Mouse (Mus musculus) yolk sac, embryonic 10.5 days (tissue): ENCODE results near the gene Fgr.
A peak's percentile ranks its signal among the peaks of the same experiment; 100 is the strongest.
"Not testable (repeated sequence)": the region's sequence is repeated elsewhere in the genome, so short reads cannot be mapped to it uniquely, and the experiment has no call there.

Experiments
- DNase-seq: peaks from one replicate; pipeline ENCODE4 v3.0.0-alpha.2; 2017; ENCODE audit warnings: low spot score

Fgr gene

DNA sequence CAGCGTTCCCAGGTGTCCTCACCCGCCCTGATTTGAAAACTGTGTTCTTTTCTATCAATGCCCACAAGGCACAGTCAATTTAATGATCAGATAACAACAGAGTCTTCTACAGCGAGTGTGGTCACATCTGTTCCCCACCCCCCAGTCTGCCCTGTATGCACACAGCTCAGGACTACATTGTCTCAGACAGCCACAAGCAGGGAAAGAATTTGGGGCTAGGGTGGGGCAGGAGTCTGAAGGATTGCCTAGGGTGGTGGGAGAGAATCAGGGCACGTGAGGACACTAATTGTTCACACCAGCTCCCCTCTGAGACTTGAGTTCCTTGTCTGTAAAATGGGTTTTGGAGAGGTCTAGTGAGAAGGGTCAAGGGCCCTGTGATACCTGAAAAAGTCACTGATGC is 19.7 kb downstream of the Fgr start:
- DNase-seq: no peak

DNA sequence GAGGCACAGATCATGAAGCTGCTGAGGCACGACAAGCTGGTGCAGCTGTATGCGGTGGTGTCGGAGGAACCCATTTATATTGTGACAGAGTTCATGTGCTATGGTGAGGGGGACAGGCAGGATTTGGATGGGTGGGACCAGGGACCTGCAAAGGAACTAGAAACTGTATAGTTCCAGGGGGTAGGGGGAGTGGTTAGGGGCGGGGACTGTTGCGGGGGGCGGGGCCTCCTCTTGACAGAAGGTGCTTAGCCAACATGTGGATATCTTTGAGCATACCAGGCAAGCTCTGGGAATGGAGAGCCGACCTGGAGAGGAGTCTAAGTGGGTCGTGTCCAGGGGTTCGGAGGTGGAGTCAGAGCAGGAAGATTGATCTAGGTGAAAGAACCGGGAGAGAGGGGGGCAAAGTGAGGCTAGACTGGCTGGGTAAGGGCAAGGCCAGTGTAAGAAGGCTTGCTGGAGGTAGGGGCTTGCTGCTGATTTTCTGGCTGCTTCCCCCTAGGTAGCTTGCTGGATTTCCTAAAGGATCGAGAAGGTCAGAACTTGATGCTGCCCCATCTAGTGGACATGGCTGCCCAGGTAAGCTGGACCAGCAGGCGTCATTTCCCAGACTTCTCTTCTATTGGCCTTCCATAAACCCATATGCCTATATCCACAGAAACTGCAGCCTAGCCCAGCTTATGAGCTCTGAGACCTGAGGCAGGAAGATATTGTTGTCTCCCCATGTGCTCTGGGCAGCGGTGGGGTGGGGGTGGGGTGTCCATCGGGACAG is 23.8 kb downstream of the Fgr start:
- DNase-seq: no peak

DNA sequence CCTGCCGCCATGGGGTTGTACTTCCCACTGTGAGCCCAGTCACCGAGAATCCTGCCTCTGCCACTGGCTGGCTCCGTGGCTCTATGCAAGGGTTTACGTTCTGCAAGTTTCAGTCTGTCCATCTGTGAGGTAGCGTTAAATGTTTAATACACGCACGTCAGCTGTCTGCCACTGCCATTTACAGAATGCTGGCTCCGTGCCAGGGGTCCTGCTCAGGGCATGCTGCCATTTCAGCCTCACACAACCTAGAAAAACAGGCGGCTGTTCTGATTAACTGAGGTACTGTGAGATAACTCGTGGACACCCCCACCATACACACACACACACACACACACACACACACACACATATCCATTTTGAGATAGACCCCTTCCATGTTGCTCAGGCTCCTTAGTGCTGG is 29.0 kb downstream of the Fgr start:
- no peak for DNase-seq

DNA sequence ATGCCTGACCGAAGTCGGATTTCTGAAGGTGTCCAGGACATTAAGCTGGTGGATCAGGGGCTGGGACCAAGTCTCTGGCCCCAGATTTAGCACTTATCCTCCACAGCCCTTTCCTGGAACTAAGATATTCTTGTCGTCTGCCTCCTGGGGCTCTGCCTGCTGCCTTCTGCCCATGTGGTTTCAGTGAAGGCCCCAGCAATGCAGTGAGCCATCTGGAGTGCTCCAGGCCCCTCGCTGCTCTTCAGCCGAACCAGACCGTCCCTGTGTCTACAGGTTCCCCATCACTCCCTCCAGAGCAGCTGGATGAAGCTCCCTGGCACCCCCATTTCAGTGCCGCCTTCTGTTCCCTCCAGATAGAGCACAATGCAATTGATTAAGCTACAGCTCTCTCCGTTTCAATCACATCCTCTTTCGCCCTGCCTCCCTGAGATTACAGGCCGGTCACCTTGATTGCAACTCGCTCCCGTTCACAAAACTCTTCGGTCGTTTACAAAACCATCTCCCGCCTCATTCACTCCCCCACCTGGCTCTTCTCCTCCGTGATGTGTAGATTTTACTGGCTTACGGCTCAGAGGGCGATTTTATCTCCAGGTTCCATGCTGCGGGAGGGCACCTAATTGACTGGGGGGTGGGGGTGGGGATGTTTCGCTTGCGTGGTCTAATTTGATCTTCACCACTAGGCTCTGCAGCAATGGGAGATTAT is 29.6 kb downstream of the Fgr start:
- DNase-seq: no peak

DNA sequence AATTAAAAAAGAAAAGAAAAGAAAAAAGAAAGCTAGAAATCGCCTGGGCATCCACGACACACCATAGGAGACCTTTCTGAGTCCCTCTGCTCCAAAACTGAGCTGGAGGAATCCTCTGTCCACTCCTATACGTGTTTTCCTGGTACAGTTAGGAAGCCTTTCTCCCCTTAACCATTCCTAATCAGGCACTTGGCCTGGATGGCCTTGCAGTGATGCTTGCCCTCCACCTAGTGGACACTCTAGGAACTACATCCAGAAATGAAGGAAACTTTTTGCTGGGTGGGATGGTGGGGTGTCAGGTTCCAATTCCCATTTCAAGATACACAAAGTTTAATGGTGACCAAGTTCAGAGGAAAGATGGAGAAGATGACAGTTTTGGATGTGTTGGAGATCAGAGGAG is 31.3 kb downstream of the Fgr start:
- DNase-seq: peak; percentile 72

DNA sequence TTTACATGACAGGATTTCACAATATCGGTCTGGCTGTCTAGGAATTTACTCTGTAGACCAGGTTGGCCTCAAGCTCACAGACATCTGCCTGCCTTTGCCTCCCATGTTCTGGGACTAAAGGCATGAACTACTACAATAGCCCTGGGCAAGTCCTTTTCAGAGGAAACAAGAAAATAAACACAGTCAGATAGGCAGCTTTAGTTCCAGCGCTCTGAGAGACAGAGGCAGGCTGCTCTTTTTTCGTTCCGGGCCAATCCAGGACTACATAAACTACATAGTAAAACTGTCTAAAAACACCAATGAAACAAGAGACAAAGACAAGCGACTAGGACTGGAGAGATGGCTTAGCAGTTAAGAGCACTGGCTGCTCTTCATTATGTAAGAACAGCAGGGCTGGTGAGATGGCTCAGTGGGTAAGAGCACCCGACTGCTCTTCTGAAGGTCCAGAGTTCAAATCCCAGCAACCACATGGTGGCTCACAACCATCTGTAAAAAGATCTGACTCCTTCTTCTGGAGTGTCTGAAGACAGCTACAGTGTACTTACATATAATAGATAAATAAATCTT is 32.1 kb downstream of the Fgr start:
- DNase-seq: not testable (repeated sequence)

DNA sequence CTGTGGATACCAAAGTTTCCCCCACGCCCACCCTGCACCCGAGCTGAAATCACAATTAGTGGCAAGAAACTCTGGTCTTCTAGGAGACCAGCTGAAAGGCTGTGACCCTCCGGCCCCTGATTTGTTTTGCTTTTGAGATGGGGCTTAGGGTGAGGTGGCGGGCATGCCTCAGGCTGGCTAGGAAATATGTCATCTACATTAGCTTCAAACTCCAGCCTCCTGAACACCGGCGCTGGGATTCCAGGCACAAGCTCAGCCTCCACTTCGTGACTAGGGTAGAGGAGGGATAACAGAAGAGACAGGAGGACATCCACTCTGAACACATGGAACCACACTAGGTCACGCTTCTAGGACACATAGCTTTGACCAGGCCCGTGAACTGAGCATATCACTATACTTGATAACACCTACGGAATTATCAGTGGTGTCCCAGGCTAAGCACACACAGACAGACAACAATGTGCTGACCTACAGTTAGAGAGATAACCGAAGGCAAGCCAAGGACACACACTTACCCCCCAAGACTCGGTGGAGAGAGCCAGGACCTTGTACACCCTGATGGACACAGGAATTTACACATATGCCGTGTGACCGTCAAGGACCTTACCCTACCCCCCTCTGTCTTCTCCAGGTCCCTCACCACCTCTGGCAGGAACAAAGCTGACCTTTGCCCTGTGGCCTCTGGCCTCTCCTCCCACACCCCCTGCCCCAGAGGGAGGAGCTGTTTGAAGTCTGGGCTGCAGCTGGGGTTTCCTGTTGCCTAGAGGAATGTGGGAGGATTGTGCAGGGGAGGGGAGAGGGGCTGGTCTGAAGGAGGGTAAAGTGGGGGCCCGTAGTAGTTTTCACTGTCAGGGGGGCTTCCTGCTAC is 33.9 kb downstream of the Fgr start:
- DNase-seq: peak; percentile 95

DNA sequence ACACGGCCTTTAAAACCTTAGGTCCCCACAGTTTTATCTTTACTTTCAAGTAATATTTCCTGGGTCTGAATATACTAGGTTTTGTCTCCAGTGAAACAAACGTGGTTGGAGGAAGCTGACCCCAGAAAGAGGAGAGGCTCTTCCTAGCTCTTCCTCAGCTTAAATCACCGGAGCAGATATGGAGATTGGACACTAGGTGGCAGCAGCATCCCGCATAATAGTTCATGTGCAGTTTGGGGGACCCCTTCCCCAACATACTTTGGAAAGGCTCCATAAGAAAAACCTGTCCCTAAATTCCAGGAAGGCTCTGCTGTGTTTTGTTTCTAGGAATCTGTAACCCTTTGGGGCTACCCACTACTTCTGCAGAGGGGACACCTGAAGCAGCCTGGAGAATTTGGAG is 35.2 kb downstream of the Fgr start:
- peak; percentile 55 for DNase-seq

DNA sequence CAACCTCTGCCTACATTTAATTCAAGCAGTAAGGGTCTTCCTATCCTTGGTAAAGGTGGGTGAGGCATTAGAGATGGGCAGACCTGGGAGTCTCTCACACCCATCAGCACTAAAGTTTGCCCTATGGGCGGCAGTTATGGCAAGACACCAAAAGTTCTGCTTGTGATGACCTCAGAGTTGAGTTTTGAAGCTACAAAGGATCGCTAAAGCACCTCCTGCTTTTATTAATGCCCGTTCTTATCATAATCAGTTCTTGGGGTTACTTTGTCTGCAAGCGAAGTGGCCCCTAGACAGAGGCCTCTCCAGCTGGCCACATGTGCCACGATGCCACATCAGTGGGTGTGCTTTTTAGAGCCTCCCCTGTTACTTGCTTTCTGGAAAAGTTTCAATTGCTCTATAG is 35.8 kb downstream of the Fgr start:
- no peak for DNase-seq

DNA sequence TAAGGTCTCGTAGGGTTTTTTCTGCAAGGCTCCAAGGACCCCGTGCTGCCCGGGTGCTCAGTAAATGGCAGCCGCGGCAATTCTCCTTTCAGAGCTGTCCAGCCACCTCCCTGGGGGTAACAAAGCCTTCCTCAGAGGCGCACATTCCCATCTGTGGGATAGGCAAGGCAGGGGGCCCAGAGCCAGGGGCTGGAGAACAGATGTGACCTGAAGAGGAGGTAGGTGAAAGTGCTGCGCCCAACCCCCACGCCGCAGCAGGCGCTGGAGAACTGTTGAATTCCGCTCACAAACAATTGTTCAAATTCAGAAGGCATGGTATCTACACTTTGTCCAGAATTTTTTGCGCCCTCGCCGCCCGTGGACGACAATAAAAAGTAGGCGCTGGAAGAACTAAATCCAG is 36.7 kb downstream of the Fgr start:
- DNase-seq: peak; percentile 43

DNA sequence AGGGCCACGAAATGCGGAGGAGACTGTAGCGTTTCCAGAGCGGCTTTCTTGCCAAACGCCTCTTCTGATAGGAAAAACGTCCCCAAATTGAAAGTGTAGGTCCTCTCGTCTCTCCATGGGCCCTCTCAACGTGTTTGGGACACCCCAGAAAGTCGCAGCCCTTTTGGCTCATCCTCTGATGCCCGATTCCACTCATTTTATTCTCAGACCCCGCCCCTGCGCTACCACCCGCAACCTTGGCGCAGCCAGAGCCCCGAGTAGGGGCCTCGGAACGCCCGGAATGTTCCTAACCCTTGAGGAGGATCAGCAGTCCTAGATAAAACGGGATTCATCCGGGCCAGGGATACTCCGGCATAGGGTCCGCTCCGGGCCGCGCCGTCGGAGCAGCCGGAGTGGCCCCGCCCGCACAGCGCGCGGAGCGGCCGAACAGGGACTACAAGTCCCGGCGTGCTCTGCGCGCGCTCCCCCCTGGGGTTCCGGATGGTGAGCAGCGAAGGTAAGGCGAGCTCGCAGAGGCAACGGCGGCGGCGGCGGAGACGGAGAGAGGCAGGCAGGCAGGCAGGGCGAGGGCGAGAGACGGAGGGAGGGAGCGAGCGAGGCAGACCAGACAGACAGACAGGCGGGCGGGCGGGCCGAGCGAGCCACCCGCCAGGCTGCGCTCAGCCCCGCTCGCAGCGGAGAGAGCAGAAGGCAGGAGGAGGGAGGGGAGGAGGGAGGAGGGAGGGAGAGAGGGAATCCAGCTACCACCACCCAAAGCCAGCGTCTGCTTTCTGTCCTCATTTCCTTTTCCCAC is 37.3 kb downstream of the Fgr start, which contains the start of gene Ahdc1:
TSS of gene Ahdc1 (plus strand) at position 233 of the 793 bp plus-strand sequence.
- DNase-seq: peak; percentile 95

DNA sequence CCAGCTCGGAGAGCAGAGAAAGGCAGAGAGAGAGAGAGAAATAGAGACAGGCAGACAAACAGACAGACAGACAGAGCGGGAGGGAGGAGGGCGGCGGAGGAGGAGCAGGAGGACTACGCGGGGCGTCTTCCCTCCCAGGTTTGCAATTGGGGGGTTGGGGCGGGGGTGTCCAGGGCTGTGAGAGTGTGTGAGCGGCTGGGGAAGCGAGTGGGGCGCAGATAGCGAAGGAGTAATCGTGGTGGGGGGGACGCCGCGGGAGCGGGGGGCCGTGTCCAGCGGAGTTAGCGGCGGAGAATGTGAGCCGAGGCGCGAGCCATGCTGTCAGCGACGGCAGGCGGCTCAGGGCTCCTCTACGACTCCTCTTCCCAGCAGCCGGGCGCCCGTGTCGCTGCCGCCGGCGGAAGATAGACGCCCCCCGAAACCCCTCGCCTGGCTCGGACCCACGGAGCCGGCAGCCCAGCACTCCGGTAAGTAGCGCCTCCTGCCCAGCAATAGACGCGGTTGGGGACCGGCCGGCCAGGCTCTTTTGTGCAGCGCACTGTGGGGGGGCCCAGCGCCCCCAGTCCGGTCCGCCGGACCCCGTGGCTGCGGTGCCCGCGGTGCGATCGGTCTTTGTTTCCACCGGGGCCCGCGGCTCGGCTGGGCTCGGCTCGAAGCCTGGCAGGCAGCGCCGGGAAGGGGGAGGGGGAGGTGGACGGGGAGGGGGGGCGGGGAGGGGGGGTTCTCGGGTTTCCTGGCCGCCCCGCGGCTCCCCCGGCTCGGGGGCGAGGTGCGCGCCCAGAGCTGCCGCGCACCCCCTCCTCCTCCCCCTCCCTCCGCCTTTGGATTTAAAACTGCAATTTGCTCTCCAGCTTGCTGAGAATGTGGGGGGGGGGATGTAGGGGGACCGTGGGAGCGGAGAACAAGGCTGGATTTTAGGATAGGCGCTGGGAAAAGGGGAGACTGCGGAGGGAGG is 38.2 kb downstream of the Fgr start:
- DNase-seq: peak; percentile 71

DNA sequence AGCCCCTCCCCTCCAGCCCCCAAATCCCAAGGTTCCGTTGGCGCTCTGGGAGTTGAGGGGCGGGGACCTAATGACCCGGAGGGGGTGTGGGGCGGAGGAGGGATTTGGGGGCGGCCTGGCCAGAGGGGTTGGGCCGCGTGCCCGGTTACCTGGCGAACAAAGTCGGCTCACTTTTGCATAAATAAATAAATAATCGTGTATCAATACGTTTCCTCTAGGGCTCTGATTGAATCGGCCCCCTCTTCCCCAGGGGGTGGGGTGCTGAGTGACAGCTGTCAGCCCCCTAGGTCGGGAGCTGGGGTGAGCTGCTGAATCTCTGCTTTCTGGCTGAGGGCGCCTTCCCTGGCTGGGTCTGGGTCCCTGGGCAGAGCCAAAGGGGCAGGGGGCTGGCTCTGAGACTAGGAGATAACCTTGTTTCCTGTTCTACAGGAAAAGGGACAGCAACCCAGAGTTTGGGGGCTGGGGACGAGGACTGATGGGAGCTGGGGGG is 38.9 kb downstream of the Fgr start:
- peak; percentile 70 for DNase-seq

DNA sequence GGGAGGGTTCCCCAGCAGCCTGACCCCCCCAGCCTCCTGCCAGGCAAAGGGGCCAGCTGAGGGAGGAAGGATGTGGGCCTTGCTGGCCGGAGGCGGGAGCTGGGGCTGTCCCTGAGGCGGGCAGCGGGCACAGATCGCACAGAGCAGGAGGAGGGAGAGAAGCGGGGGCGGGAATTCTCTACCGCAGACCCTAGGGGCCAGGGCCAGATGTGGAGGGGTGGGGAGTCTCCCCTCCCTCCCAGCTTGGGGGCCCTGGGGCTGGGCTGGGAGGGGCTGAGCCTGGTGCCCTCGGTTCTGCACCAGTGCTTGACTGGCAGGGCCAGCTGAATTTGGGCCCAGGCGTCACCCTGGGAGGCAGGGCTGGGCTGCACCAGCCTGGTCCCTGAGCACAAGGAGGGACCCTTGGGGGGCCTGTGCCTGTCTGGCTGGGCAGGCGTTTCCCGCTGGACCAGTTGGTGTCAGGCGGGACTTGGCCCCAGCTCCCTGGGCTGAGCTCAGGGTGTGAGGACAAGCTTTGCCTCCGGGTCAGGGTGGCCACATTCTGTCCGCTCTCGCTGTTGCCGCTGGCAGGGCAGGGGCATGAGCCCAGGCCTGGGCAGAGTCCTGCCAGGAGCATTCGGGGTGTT is 39.5 kb downstream of the Fgr start:
- DNase-seq: peak; percentile 56

DNA sequence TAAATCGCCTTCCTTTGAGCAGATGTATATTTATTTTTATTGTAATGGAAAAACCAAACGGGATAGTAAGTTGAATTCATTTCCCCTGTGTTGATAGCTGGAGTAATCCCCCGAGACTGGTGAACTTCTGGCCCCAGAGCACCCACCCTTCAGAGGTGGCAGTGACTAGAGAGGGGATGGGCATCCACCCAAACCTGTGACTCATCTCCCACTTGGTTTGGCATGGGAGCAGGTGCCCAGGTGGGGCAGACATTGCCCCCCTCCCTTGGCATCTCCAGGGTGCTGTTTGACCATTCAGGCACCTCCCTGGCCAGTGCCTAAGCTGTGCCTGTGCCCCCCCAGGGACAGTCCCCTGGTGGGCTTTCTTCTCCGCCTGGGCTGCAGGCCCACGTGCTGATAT is 40.2 kb downstream of the Fgr start:
- no peak for DNase-seq

DNA sequence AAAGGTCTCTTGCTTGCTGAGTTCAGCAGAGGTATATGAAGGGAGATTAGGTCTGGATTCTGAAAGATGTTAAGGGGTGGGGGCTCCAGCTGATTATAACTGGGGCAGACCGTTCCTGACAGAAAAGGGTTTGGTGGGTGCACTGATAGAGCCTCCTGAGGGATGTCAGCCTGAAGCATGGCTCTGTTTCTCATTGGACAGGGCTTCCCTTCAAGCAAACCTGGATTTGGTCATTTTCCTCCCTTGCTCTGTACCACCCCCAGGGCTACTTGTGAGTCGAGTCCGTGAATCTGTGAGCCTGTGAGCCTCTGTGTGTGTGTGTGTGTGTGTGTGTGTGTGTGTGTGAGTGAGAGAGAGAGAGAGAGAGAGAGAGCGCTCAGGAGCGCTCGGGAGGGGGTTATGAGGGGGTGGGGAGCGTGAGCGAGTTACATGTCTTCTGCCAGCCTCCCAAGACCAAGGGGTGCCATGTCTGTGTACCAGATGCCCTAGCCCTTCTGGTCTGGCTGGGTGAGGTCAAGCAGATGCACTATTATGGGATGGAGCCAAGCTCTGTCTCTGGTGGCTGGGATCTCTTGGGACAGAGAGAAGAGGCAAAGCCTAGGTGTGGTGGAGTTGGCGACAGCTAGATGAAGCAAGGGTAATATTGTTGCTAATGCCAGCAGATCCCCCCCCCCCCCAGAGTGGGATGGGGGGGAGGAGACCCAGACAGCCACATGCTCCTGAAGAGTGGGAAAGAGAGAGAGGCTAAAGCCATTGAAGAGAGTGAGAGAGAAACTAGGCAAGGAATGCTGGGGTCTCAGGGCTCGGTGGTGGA is 41.2 kb downstream of the Fgr start:
- no peak for DNase-seq

DNA sequence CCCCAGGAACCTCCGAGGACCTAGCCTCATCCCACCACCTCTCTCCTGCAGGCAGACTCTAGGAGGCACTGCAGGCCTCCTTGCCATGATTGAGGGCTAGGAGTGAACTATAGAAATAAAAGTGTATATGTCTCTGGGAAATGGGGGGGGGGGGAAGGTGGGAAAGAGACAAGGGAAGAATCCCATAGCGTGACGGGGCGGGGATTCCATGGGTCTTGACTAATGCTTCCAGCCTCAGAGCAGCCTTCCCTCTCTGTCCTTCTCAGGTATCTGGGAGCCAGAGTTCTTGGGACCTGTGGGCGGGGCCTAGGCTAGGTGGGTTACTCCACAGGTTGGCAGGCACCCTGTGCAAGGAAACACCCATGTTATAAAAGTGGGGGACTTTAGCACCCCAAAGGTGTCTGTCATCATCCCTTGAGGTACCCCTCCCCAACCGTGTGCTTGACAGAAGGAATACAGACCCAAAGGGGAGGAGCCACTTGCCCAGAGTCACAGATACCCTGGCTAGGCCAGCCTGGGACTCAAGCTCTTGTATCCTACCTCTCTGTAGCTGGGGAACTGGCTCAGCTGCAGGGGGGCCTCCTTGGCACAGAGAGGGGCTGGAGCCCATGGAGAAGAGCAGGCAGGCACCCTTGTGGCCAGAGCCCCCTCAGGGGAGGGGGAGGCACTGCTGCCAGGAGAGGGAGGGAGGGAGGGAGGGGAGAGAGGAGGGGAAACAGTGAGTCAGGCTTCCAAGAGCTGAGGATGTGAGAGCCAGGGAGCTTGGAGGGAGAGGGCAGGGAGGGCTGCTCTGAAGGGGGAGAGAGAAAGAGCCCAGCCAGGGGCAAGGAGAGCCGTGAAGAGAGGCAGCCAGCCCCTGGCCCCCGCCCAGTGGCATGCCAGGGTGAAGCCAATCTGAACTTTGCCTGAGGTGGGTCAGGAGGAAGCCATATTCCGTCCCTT is 42.1 kb downstream of the Fgr start:
- no peak for DNase-seq
